Mouse (Mus musculus) cerebral cortex, adult 2 months (tissue): ENCODE results near the gene Perp.

Experiments used
- WGBS: fragments of 180-500 bp; shearing (Covaris S2); methylation state at CpG from one replicate; pipeline ENCODE4 v1.1.7; 2018; 5-methylcytosine and 5-hydroxymethylcytosine counted together

Perp gene

GRCm38 (mm10) chr10:18844441-18845286 lies at the start of gene Perp:
TSS of gene Perp (plus strand) at chr10:18845020.
- 6% methylated on average over 54 of the region's 54 CpGs for WGBS

- 95% methylated on average over 2 of the region's 2 CpGs for whole genome bisulfite sequencing
Measured at GRCm38 (mm10) chr10:18811751-18812150, 33.1 kb upstream of the Perp start.

- WGBS, result 56% methylated on average over 5 of the region's 5 CpGs
Measured at GRCm38 (mm10) chr10:18816560-18816959, 28.3 kb upstream of the Perp start.

GRCm38 (mm10) chr10:18826107-18826506 lies 18.7 kb upstream of the Perp start:
- 73% methylated on average over 2 of the region's 2 CpGs for WGBS

- 45% methylated on average over 2 of the region's 2 CpGs for WGBS
Measured at GRCm38 (mm10) chr10:18827936-18828335, 16.9 kb upstream of the Perp start.

GRCm38 (mm10) chr10:18830359-18830758 lies 14.5 kb upstream of the Perp start:
- 81% methylated on average over 4 of the region's 4 CpGs for WGBS

GRCm38 (mm10) chr10:18831823-18832222 lies 13.0 kb upstream of the Perp start:
- 78% methylated on average over 7 of the region's 7 CpGs for WGBS

- WGBS, result 54% methylated on average over 2 of the region's 2 CpGs
Measured at GRCm38 (mm10) chr10:18834389-18834788, 10.4 kb upstream of the Perp start.

- 64% methylated on average over 6 of the region's 6 CpGs for WGBS
Measured at GRCm38 (mm10) chr10:18835684-18836479, 8.9 kb upstream of the Perp start.

GRCm38 (mm10) chr10:18839530-18839929 lies 5.3 kb upstream of the Perp start:
- WGBS, result 82% methylated on average over 4 of the region's 4 CpGs

GRCm38 (mm10) chr10:18840736-18841135 lies 4.1 kb upstream of the Perp start:
- 54% methylated on average over 4 of the region's 4 CpGs for WGBS

GRCm38 (mm10) chr10:18845287-18845662 lies 455 bp downstream of the Perp start:
- 12% methylated on average over 18 of the region's 18 CpGs for WGBS

GRCm38 (mm10) chr10:18845711-18846110 lies 891 bp downstream of the Perp start:
- WGBS, result 69% methylated on average over 4 of the region's 4 CpGs

GRCm38 (mm10) chr10:18846474-18847264 lies 1.8 kb downstream of the Perp start:
- WGBS, result 78% methylated on average over 8 of the region's 8 CpGs

- 93% methylated on average over 4 of the region's 4 CpGs for WGBS
Measured at GRCm38 (mm10) chr10:18850177-18850576, 5.4 kb downstream of the Perp start.

- WGBS, result 91% methylated on average over 7 of the region's 7 CpGs
Measured at GRCm38 (mm10) chr10:18853417-18853816, 8.6 kb downstream of the Perp start.

GRCm38 (mm10) chr10:18857244-18857643 lies 12.4 kb downstream of the Perp start:
- 90% methylated on average over 4 of the region's 4 CpGs for WGBS

GRCm38 (mm10) chr10:18859632-18860031 lies 14.8 kb downstream of the Perp start:
- WGBS, result 75% methylated on average over 3 of the region's 3 CpGs

- whole genome bisulfite sequencing, result 79% methylated on average over 5 of the region's 5 CpGs
Measured at GRCm38 (mm10) chr10:18860119-18860824, 15.5 kb downstream of the Perp start.

GRCm38 (mm10) chr10:18860831-18861230 lies 16.0 kb downstream of the Perp start:
- 74% methylated on average over 11 of the region's 11 CpGs for WGBS

- 66% methylated on average over 4 of the region's 4 CpGs for WGBS
Measured at GRCm38 (mm10) chr10:18861418-18861817, 16.6 kb downstream of the Perp start.
